Mouse (Mus musculus) right cerebral cortex, postnatal 36 days (tissue): ENCODE results near the gene Ryr2.
"Not testable (repeated sequence)": the region's sequence is repeated elsewhere in the genome, so short reads cannot be mapped to it uniquely, and the experiment has no call there.

Source experiments
- DNase-seq, 2 experiments: peaks; one replicate each; pipeline ENCODE4 v3.0.0; 2022; ENCODE audit warnings: low spot score in 2 of 2, mixed read lengths in 1 of 2

The Ryr2 gene

GRCm38 (mm10) chr13:11549136-11549535 is 557.6 kb downstream of the Ryr2 start:
- DNase-seq: not testable (repeated sequence)

- DNase-seq: no peak
Measured at GRCm38 (mm10) chr13:11545841-11546240, 560.9 kb downstream of the Ryr2 start.

GRCm38 (mm10) chr13:11542546-11542945 is 564.2 kb downstream of the Ryr2 start:
- DNase-seq: no peak

- DNase-seq: no peak
Measured at GRCm38 (mm10) chr13:11536851-11537250, 569.9 kb downstream of the Ryr2 start.

- DNase-seq: no peak
Measured at GRCm38 (mm10) chr13:11535874-11536273, 570.9 kb downstream of the Ryr2 start.

- no peak for DNase-seq
Measured at GRCm38 (mm10) chr13:11533265-11533664, 573.5 kb downstream of the Ryr2 start.

- DNase-seq: no peak
Measured at GRCm38 (mm10) chr13:11532014-11532890, 574.5 kb downstream of the Ryr2 start.

- no peak for DNase-seq
Measured at GRCm38 (mm10) chr13:11523612-11524011, 583.1 kb downstream of the Ryr2 start.

- DNase-seq: no peak
Measured at GRCm38 (mm10) chr13:11520765-11521164, 586.0 kb downstream of the Ryr2 start.

GRCm38 (mm10) chr13:11511540-11512177 is 595.1 kb downstream of the Ryr2 start:
- DNase-seq: no peak
